Mouse (Mus musculus) naive thymus-derived CD4-positive, alpha-beta T cell, adult 2 months (primary cell): ENCODE measurements around the gene Cbfa2t2.

Experiments used
- DNase-seq: peaks from one replicate; pipeline ENCODE4 v3.0.0-alpha.2; 2011; ENCODE audit warnings: low read depth

Gene Cbfa2t2

GRCm38 (mm10) chr2:154426188-154426904 lies 9.9 kb upstream of the Cbfa2t2 start:
- no peak for DNase-seq

- no peak for DNase-seq
These were observed 9.1 kb upstream of the Cbfa2t2 start for GRCm38 (mm10) chr2:154426905-154427852.

DNA sequence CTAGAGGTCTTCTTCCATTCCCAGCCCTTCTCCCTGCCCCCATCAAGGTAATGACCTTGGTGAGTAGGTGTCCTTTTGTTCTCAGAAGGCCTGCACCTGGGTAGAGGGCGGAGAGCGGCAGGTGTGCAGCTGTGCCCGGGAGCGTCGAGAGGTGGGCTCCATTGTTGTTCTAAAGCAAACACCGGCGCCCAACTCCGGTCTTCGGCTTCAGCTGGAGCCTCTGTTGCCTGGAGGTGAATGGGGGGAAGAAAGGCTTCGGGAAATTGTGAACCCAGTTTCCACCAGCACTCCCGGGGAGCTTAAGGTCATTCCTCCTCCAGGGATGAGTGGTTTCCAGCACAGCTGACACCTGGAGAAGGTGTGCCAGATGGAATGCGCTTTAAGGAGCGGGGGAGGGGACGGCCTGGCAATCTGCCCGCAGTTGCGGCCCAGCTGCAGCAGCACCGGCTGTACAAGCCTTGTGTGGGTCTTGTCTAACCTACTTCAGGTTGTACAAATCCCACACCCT lies 8.4 kb upstream of the Cbfa2t2 start:
- DNase-seq = no peak

DNA sequence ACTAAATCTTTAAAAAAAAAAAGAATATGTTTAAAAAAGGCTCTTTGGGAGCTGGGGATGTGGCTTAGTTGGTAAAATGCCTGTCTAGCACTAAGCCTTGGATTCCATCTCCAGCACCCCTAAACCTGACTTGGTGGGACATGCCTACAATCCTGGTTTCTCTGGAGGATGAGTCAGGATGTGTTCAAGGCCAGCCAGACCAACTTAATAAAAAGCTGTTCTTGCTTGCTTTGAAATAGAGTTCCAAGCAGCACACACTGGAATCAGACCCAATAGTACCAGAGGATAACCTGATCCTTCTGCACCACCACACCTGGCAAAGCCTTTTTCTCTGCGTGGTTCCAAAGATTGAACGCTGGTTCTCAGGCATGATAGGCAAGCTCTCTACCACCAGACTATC lies 5.7 kb upstream of the Cbfa2t2 start:
- no peak for DNase-seq

GRCm38 (mm10) chr2:154432696-154433095 lies 3.6 kb upstream of the Cbfa2t2 start:
- no peak for DNase-seq

DNA sequence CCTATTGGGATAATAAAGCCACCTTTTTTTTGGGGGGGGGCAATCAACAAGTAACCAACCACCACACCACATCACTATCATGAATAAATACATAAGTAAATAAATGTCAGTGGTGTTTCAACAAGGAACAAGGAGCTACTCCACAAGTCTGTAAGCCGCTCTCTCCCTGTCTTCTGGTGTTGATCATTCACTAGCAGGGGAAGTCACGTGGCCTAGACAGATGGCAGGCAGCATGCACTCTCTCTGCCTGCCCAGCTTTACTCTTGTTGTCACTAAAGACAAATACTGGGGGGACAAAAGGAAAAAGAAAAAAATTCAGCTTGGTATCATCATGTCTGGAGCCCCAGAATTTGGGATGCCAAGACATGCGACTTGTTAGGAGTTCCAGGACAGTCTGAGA lies 2.9 kb upstream of the Cbfa2t2 start:
- no peak for DNase-seq

GRCm38 (mm10) chr2:154434690-154435089 lies 1.6 kb upstream of the Cbfa2t2 start:
- no peak for DNase-seq

DNA sequence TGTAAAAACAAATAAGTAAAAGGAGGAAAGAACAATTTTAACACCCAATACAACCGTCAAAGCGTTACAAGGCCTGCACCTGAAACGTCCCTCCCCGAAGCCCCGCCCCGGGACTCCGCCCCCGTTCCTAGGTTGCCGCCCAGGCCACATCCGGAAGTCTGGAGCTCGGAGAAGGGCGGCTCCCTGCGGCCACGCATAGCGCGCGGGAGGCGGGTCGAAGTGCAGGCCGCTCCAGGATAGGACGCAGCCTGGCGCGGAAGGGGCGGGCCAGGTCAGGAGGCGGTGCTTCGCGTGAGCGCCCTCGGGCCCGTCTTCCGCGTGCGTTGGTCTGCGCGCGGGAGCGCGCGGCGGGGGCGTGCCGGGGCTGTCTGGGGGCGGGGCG lies 214 bp upstream of the Cbfa2t2 start:
- peak; percentile 99 for DNase-seq

DNA sequence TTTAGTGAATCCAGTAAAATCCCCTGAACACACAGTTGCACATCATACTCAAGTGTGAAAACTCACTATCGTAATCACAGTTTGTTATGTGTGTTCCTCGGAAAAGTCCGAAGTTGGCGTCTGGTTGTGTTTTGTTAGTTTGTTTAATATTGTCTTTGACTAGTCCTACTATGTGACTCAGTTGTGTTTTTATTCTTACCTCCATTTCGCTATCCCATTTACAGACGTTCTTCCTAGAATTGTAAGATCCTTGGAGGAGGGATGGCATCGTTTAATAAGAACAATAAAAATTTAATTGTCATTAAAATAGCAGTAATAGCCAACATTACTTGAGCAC lies 878 bp downstream of the Cbfa2t2 start:
- DNase-seq = no peak

DNA sequence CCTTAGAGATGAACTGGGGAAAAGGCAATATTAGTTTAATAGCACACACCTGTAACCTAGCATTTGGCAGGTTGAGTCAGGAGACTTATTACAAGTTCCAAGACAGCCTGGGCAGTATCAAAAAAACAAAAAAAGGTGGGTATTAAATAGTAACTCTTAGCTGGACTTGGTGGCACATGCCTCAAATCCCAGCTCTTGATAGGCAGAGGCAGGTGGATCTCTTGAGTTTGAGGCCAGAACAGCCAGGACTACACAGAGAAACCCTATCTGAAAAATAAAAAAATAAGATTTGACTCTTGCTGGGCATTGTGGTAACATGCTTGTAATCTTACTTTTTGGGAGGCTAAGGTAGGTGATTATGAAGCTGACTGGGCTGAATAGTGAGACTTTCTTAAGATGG lies 4.2 kb downstream of the Cbfa2t2 start:
- DNase-seq = no peak

DNA sequence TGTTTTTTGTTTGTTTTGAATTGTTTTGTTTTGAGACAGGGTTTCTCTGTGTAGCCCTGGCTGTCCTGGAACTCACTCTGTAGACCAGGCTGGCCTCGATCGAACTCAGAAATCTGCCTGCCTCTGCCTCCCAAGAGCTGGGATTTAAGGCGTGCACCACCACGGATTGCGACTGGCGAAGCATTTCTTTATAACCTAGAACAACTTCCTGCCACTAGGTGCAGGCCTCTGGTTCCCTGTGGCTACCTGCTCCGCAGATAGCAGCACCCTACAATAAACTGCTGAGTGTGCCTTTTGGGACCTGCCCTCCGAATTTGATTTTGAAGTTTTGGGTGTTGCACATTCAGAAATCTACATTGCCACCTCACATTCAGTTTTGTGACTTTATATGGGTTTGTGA lies 11.5 kb downstream of the Cbfa2t2 start:
- DNase-seq = no peak

DNA sequence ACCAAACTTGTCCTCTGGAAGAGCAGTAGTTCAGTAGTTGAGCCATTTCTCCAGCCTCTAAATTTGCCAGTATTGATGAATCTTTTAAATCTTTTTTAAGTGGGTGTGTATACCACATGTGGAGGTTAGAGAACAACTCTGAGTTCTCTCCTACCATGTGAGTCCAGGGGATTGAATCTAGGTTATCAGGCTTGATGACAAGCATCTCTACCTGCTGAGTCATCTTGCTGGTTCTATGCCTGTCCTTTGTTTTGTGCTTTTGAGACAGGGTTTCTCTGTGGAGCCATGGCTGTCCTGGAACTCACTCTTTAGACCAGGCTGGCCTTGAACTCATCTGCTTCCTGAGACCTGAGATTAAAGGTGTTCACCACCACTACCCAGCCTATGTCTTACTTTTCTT lies 12.4 kb downstream of the Cbfa2t2 start:
- no peak for DNase-seq

DNA sequence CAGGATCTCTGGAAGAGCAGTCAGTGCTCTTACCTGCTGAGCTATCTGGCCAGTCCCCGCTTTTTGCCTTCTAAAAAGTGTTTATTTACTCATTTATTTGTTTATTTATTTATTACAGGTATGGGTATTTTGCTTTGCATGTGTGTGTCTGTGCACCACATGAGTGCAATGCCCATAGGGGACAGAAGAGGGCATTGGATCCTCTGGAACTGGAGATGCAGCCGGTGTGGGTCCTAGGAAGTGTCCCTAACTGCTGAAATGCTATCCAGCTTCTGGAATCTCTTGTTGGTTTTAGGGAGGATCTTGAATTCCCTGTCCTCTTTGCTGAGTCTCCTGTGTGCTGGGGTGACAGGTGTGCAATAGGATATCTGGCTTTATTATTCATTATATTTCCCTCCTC lies 16.7 kb downstream of the Cbfa2t2 start:
- DNase-seq = no peak

- DNase-seq = no peak
These were observed 17.8 kb downstream of the Cbfa2t2 start for GRCm38 (mm10) chr2:154454099-154454498.

- no peak for DNase-seq
These were observed 18.3 kb downstream of the Cbfa2t2 start for GRCm38 (mm10) chr2:154454605-154455004.

- DNase-seq = no peak
These were observed 19.5 kb downstream of the Cbfa2t2 start for GRCm38 (mm10) chr2:154455776-154456175.

DNA sequence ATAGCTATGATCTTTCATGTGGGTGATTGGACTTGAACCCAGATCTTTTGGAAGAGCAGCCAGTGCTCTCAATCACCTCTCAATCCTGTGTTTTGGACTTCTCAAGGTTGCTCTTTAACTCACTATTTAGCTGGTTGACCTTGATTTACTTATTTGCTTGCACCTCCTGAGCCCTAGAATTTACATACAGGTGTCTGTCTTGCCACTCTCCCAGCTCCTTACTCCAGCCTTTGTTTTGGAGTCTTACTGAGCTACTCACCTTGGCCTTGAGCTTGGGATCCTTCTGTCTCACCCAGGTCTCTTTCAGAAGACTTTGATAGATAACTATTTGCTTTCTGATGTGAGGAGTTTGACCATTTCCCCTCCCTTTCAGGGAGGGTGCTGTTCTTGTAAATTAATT lies 20.3 kb downstream of the Cbfa2t2 start:
- DNase-seq = no peak

- DNase-seq = no peak
These were observed 23.0 kb downstream of the Cbfa2t2 start for GRCm38 (mm10) chr2:154459262-154459661.

DNA sequence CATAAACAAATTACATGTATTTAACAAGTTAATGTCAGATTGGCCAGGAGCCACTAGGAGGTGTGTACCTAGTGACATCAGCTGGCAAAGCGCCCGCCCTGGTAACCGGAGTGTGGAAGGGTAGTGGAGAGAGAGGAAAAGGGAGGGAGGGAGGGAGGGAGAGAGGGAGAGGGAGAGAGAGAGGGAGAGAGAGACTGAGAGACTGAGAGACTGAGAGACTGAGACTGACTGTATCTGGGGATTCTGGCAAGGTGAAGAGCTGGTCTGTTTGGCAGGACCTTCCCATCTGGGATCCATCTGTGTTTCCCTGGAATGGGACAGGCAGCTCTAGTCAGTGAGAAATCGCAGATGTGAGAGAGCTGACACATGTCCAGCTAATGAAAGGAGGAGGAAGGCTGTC lies 23.6 kb downstream of the Cbfa2t2 start:
- no peak for DNase-seq

GRCm38 (mm10) chr2:154463621-154464198 lies 27.4 kb downstream of the Cbfa2t2 start:
- no peak for DNase-seq

DNA sequence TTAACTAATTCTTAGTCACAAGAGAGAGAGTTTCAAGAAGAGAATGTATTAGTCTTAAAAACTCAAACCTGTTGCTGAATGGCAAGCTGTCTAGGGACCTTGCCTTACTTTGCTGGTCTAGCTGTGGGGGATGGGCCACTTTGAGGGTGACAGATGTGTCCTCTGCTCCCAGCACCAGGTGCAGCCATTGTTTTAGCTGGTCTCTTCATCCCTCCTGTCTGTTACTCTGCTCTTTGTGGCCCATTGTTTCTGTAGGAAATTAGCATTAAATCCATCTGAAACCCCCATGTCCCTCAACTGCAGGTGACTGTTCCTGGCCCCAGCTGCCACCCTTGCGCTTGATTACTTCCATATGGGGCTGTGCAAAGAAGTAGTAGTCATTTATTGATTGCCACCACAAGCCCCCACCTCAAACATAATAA lies 29.6 kb downstream of the Cbfa2t2 start:
- DNase-seq = no peak

GRCm38 (mm10) chr2:154467139-154467538 lies 30.9 kb downstream of the Cbfa2t2 start:
- DNase-seq = no peak
